Mouse (Mus musculus) intestine, embryonic 14.5 days (tissue): Measurements from ENCODE around the gene Carhsp1. TPM values are rescaled to one million over a fixed set of nuclear protein-coding genes. Genes with fewer than 3 reads are reported as not detected.

ENCODE experiments used
- ATAC-seq: fragments of 200-750 bp; cut with Nextera tagmentation; replicated peaks from 2 replicates; pipeline ENCODE4 v1.8.0; 2017; ENCODE audit warnings: low read depth, moderate number of reproducible peaks, moderate TSS enrichment, moderate library complexity; ENCODE audit not compliant: low FRiP score, low TSS enrichment
- DNase-seq: peaks from one replicate; pipeline ENCODE4 v3.0.0-alpha.2; 2018; ENCODE audit warnings: low spot score
- H3K27ac ChIP-seq: fragments of 300-500 bp; sonication (generic); 2 replicates; pipeline ENCODE4 v1.5.1; 2014; ENCODE audit warnings: low read depth, mild to moderate bottlenecking, control low read depth
- H3K27me3 ChIP-seq: fragments of 300-500 bp; sonication (generic); replicated peaks from 2 replicates; pipeline ENCODE4 v1.6.1; 2014; ENCODE audit warnings: low read length, control low read depth; ENCODE audit not compliant: control insufficient read depth, insufficient read depth
- H3K36me3 ChIP-seq: fragments of 300-500 bp; sonication (generic); 2 replicates; pipeline ENCODE4 v1.6.1; 2014; ENCODE audit warnings: low read length, control low read depth; ENCODE audit not compliant: control insufficient read depth, insufficient read depth
- H3K4me1 ChIP-seq: fragments of 300-500 bp; sonication (generic); replicated peaks from 2 replicates; pipeline ENCODE4 v1.6.1; 2014; ENCODE audit warnings: low read length, control low read depth, mixed read lengths; ENCODE audit not compliant: control insufficient read depth, insufficient read depth
- H3K4me2 ChIP-seq: fragments of 300-500 bp; sonication (generic); 2 replicates; pipeline ENCODE4 v1.6.1; 2014; ENCODE audit warnings: low read length
- H3K4me3 ChIP-seq: fragments of 300-500 bp; sonication (generic); 2 replicates; pipeline ENCODE4 v1.5.1; 2014; ENCODE audit warnings: low read depth, low read length, control low read depth, mixed read lengths
- H3K9ac ChIP-seq: fragments of 300-500 bp; sonication (generic); 2 replicates; pipeline ENCODE4 v1.6.1; 2014; ENCODE audit warnings: mild to moderate bottlenecking, low read length
- H3K9me3 ChIP-seq: fragments of 300-500 bp; sonication (generic); 2 replicates; pipeline ENCODE4 v1.6.1; 2016; ENCODE audit warnings: low read length, control low read depth; ENCODE audit not compliant: control insufficient read depth
- WGBS: fragments of 180-500 bp; shearing (Covaris S2); extraction: QIAGEN DNeasy Blood & Tissue Kit; methylation state at CpG from one replicate; pipeline ENCODE4 v1.1.7; 2014; 5-methylcytosine and 5-hydroxymethylcytosine counted together
- polyA plus RNA-seq: library from polyadenylated mRNA; unstranded; fragments of >200 nt; fragmentation: Nextera tagmentation; extraction: Ambion mirVana; gene quantifications from 2 replicates; pipeline ENCODE4 v1.2.1, GENCODE M21; 2014

The Carhsp1 gene
- polyA plus RNA-seq, 1 experiment from 2014 or later: 41.5 TPM

- Histone ChIP-seq H3K36me3 (peaks cover 76% of the 10 kb centered on the region), H3K9ac (no peak overlapping the region), H3K27ac (no peak overlapping the region), H3K4me2 (no peak overlapping the region), H3K4me1 (0 out of 2 replicates have a peak, but pooled peaks cover 4% of the 10 kb centered on the region), H3K9me3 (no peaks in the 10 kb centered on the region), H3K4me3 (no peak overlapping the region), H3K27me3 (no peaks in the 10 kb centered on the region)
- DNase-seq: no peak
- 72% methylated on average over 2 of the region's 2 CpGs for WGBS
- ATAC-seq: peak; percentile 79; the same call in 1 of the 2 replicates
These were observed 28.1 kb downstream of the Carhsp1 start for GRCm38 (mm10) chr16:8643855-8644254.

- Histone ChIP-seq H3K27me3 (no peaks in the 10 kb centered on the region), H3K4me3 (no peak overlapping the region), H3K9me3 (no peaks in the 10 kb centered on the region), H3K36me3 (peaks cover 48% of the 10 kb centered on the region), H3K27ac (0 out of 2 replicates have a peak overlapping the region, but pooled peaks have one; percentile 30), H3K9ac (no peak overlapping the region), H3K4me2 (no peak overlapping the region), H3K4me1 (peaks cover 19% of the 10 kb centered on the region)
- ATAC-seq (no peak), DNase-seq (no peak)
- WGBS: 77% methylated on average over 11 of the region's 11 CpGs
These were observed 32.3 kb downstream of the Carhsp1 start for GRCm38 (mm10) chr16:8639466-8640191.

GRCm38 (mm10) chr16:8638131-8638530 lies 33.8 kb downstream of the Carhsp1 start:
- DNase-seq: no peak
- Histone ChIP-seq H3K36me3 (peaks cover 38% of the 10 kb centered on the region), H3K4me2 (peak overlapping the region; percentile 87), H3K27me3 (no peaks in the 10 kb centered on the region), H3K4me1 (peaks cover 19% of the 10 kb centered on the region), H3K4me3 (peak overlapping the region; percentile 92), H3K9me3 (no peaks in the 10 kb centered on the region), H3K9ac (peak overlapping the region; percentile 89), H3K27ac (peak overlapping the region; percentile 85; the same call in 1 of the 2 replicates)
- no peak for ATAC-seq
- 37% methylated on average over 7 of the region's 7 CpGs for WGBS

GRCm38 (mm10) chr16:8637217-8638051 lies 34.5 kb downstream of the Carhsp1 start, which contains the start of the genes Pmm2 and Tmem186:
Gene Pmm2, plus strand, starts transcription at chr16:8637674.
Gene Tmem186, minus strand, starts transcription at chr16:8637712.
- Histone ChIP-seq H3K9me3 (no peaks in the 10 kb centered on the region), H3K27me3 (no peaks in the 10 kb centered on the region), H3K4me2 (peak within 1 kb of the TSS; percentile 87), H3K4me1 (peaks cover 19% of the 10 kb centered on the region), H3K4me3 (peak within 1 kb of the TSS; percentile 92), H3K9ac (peak within 1 kb of the TSS; percentile 89), H3K27ac (peak within 1 kb of the TSS; percentile 85), H3K36me3 (peaks cover 35% of the 10 kb centered on the region)
- under 1% methylated on average over 59 of the region's 59 CpGs for WGBS
- ATAC-seq: peak; percentile 92
- DNase-seq: peak; percentile 90

GRCm38 (mm10) chr16:8636867-8637216 lies 35.1 kb downstream of the Carhsp1 start:
- ATAC-seq (peak; percentile 6), DNase-seq (no peak)
- Histone ChIP-seq H3K4me3 (peak overlapping the region; percentile 92), H3K9ac (peak overlapping the region; percentile 89), H3K4me2 (peak overlapping the region; percentile 87), H3K9me3 (no peaks in the 10 kb centered on the region), H3K27ac (peak overlapping the region; percentile 85), H3K4me1 (peaks cover 19% of the 10 kb centered on the region), H3K27me3 (no peaks in the 10 kb centered on the region), H3K36me3 (peaks cover 38% of the 10 kb centered on the region)
- WGBS: 0% methylated on average over 13 of the region's 13 CpGs

- Histone ChIP-seq H3K9ac (no peak overlapping the region), H3K4me3 (no peak overlapping the region), H3K27ac (no peak overlapping the region), H3K9me3 (no peaks in the 10 kb centered on the region), H3K27me3 (no peaks in the 10 kb centered on the region), H3K4me1 (peaks cover 7% of the 10 kb centered on the region), H3K4me2 (no peak overlapping the region), H3K36me3 (peaks cover 29% of the 10 kb centered on the region)
- DNase-seq (no peak), ATAC-seq (no peak)
- WGBS: 87% methylated on average over 5 of the region's 5 CpGs
These were observed 40.5 kb downstream of the Carhsp1 start for GRCm38 (mm10) chr16:8631428-8631827.

- H3K27me3 ChIP-seq: no peaks in the 10 kb centered on the region
- 87% methylated on average over 2 of the region's 2 CpGs for WGBS
- ATAC-seq (no peak), DNase-seq (no peak)
- H3K4me3 ChIP-seq: no peak overlapping the region
- peaks cover 24% of the 10 kb centered on the region for H3K36me3 ChIP-seq
- no peaks in the 10 kb centered on the region for H3K4me1 ChIP-seq
- no peaks in the 10 kb centered on the region for H3K9me3 ChIP-seq
- H3K27ac ChIP-seq: no peak overlapping the region
- H3K4me2 ChIP-seq: no peak overlapping the region
- no peak overlapping the region for H3K9ac ChIP-seq
These were observed 41.5 kb downstream of the Carhsp1 start for GRCm38 (mm10) chr16:8630419-8630818.

- ATAC-seq (peak; percentile 51), DNase-seq (no peak)
- no peaks in the 10 kb centered on the region for H3K27me3 ChIP-seq
- no peaks in the 10 kb centered on the region for H3K9me3 ChIP-seq
- H3K27ac ChIP-seq: peak overlapping the region; percentile 16; the same call in 1 of the 2 replicates
- H3K9ac ChIP-seq: no peak overlapping the region
- 0 out of 2 replicates have a peak, but pooled peaks cover 3% of the 10 kb centered on the region for H3K36me3 ChIP-seq
- no peak overlapping the region for H3K4me2 ChIP-seq
- H3K4me3 ChIP-seq: no peak overlapping the region
- H3K4me1 ChIP-seq: peaks cover 13% of the 10 kb centered on the region
- 46% methylated on average over 16 of the region's 16 CpGs for WGBS
These were observed 51.4 kb downstream of the Carhsp1 start for GRCm38 (mm10) chr16:8620315-8621115.
